Comparison of ENCODE assay signal across 16 mouse cellular contexts in the genomic region with DNA sequence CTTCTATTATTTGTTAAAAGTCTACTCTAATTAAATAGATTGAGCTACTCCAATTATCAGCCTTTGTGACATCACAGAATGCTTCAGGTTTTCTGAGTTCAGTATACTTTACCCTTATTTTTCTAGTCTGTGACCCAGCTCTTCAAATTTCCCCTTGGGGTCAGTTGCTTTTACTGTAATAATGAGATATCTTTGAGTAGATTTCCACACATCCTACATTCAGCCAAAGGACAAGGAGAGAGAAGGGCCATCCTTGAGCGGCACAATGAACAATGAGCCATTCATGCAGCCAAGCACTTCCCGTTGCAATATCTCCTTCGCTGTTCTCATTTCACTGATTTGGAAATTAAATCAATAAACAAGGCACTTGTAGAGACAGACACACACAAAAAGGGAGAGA.
"Had no signal": no experiment of that assay in that cellular context is flagged by ENCODE, and none has a peak within 500 bp of the region (broad histone marks: within the 10 kb centered on the region; RNA-seq: fewer than 3 reads in every experiment).

No protein-coding gene starts in this region.

- H3K36me3 ChIP-seq: liver, embryonic 13.5 days; midbrain, embryonic 12.5 days; midbrain, embryonic 15.5 days; neural tube, embryonic 12.5 days; neural tube, embryonic 15.5 days had no signal

- ATAC-seq: intestine, postnatal 0 days; midbrain, embryonic 15.5 days had no signal

- DNase-seq: kidney, adult 2 months; kidney, postnatal 25 days; layer of hippocampus, postnatal 36 days; liver, embryonic 13.5 days; lung, adult 18-20 months; lung, postnatal 14 days; lung, postnatal 4 days; thymus, adult 18-20 months; thymus, postnatal 36 days had no signal

- H3K9ac ChIP-seq: liver, embryonic 13.5 days; midbrain, embryonic 12.5 days; midbrain, embryonic 15.5 days; neural tube, embryonic 12.5 days; neural tube, embryonic 15.5 days had no signal

- H3K4me1 ChIP-seq: liver, embryonic 13.5 days; midbrain, embryonic 12.5 days had no signal

- H3K27ac ChIP-seq: kidney, postnatal 0 days; left cerebral cortex, adult 2 months; liver, embryonic 13.5 days; midbrain, embryonic 12.5 days; midbrain, embryonic 15.5 days; neural tube, embryonic 12.5 days; neural tube, embryonic 15.5 days had no signal

- H3K4me2 ChIP-seq: liver, embryonic 13.5 days; midbrain, embryonic 12.5 days; midbrain, embryonic 15.5 days; neural tube, embryonic 12.5 days; neural tube, embryonic 15.5 days had no signal

- H3K9me3 ChIP-seq: liver, embryonic 13.5 days; midbrain, embryonic 12.5 days; midbrain, embryonic 15.5 days; neural tube, embryonic 12.5 days; neural tube, embryonic 15.5 days had no signal

- H3K27me3 ChIP-seq: liver, embryonic 13.5 days; midbrain, embryonic 12.5 days; midbrain, embryonic 15.5 days; neural tube, embryonic 12.5 days; neural tube, embryonic 15.5 days had no signal

- H3K4me3 ChIP-seq: left cerebral cortex, adult 2 months; liver, embryonic 13.5 days; midbrain, embryonic 12.5 days; midbrain, embryonic 15.5 days; neural tube, embryonic 12.5 days; neural tube, embryonic 15.5 days had no signal
